ENCODE assay signal across 23 mouse cellular contexts in the genomic region with DNA sequence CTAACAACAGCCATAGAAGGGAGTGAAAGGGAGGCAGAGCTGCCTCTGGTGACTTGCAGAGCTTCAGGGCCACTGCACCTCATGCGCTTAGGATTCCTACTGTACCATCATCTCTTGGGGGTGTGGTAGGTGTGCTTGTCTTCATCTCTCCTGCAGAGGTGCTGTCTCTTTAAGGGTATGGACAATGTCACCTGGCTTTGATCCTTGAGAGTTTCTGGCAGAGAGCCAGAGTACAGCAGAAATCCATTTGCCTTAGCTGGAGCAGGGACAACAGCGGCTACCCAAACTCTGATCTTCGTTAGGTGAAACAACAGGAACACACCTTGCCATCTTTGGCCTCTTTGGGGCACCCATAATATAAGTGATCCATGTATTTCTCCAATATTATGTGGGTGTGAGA.
DNase-seq lines count a peak whose midpoint lies in the region; ATAC-seq and TF ChIP-seq lines count a peak whose summit lies in the region.
"Had no signal": no experiment of that assay in that cellular context is flagged by ENCODE, and none has a peak within 500 bp of the region (broad histone marks: within the 10 kb centered on the region; RNA-seq: fewer than 3 reads in every experiment).

No protein-coding gene starts in this region.

- WGBS in liver, adult 2 months = 58% methylated on average over 3 of the region's 3 CpGs
- 83% methylated on average over 3 of the region's 3 CpGs for WGBS in midbrain, embryonic 14.5 days
- 76% methylated on average over 3 of the region's 3 CpGs for WGBS in midbrain, embryonic 15.5 days

- no peak overlapping the region for H3K27ac ChIP-seq in liver, adult 2 months (replicated peaks; ENCODE audit: insufficient read depth, low read depth, low read length)
- H3K27ac ChIP-seq in midbrain, embryonic 14.5 days (replicated peaks; ENCODE audit: low read depth, low read length) = no peak overlapping the region
- no peak overlapping the region for H3K27ac ChIP-seq in midbrain, embryonic 15.5 days
- H3K27ac ChIP-seq: forebrain, embryonic 13.5 days; hindbrain, embryonic 10.5 days; intestine, embryonic 15.5 days; liver, embryonic 12.5 days; macrophage; midbrain, embryonic 13.5 days had no signal

- no peaks in the 10 kb centered on the region for H3K79me2 ChIP-seq in liver, adult 2 months (ENCODE audit: control insufficient read depth, insufficient read depth, low read length)

- no peaks in the 10 kb centered on the region for H3K27me3 ChIP-seq in liver, adult 2 months (ENCODE audit: control insufficient read depth, insufficient read depth, low read length)
- H3K27me3 ChIP-seq in midbrain, embryonic 14.5 days (ENCODE audit: control insufficient read depth, insufficient read depth, low read length) = no peaks in the 10 kb centered on the region
- H3K27me3 ChIP-seq in midbrain, embryonic 15.5 days (replicated peaks) = no peaks in the 10 kb centered on the region
- H3K27me3 ChIP-seq: forebrain, embryonic 13.5 days; intestine, embryonic 15.5 days; liver, embryonic 12.5 days; midbrain, embryonic 13.5 days had no signal

- H3K4me1 ChIP-seq in liver, adult 2 months (ENCODE audit: control insufficient read depth, insufficient read depth, low read length) = no peaks in the 10 kb centered on the region
- peaks cover 8% of the 10 kb centered on the region; the same call in 1 of the 2 replicates for H3K4me1 ChIP-seq in midbrain, embryonic 14.5 days (ENCODE audit: control insufficient read depth, insufficient read depth, low read length)
- peaks cover 10% of the 10 kb centered on the region for H3K4me1 ChIP-seq in midbrain, embryonic 15.5 days
- H3K4me1 ChIP-seq: intestine, embryonic 15.5 days; liver, embryonic 12.5 days had no signal

- DNase-seq in cerebellum, adult 9-11 months = peak; percentile 18
- DNase-seq in liver, adult 2 months (ENCODE audit: extremely low read depth, low read depth, low spot score) = peak; percentile 43
- DNase-seq in liver = no peak
- peak; percentile 28 for DNase-seq in midbrain, embryonic 14.5 days
- peak; percentile 23 to 34 for DNase-seq in cerebellum, postnatal 36 days
- no peak for DNase-seq in gastrocnemius, postnatal 25 days
- DNase-seq: B cell, adult 2 months; gastrocnemius, postnatal 36 days; heart, postnatal 14 days; kidney, postnatal 10 days; lung, adult 2 months; right cerebral cortex, adult 18-20 months; spleen, adult 18-20 months; thymus, postnatal 14 days had no signal

- no peaks in the 10 kb centered on the region for H3K36me3 ChIP-seq in liver, adult 2 months (ENCODE audit: control insufficient read depth, insufficient read depth, low read length)
- H3K36me3 ChIP-seq in midbrain, embryonic 14.5 days (ENCODE audit: control insufficient read depth, insufficient read depth, low read length) = no peaks in the 10 kb centered on the region
- no peaks in the 10 kb centered on the region for H3K36me3 ChIP-seq in midbrain, embryonic 15.5 days (replicated peaks)
- H3K36me3 ChIP-seq: hindbrain, embryonic 10.5 days; intestine, embryonic 15.5 days; liver, embryonic 12.5 days; midbrain, embryonic 13.5 days had no signal

- no peak for ATAC-seq in cerebellum, adult (ENCODE audit: insufficient number of reproducible peaks, low FRiP score, low TSS enrichment)
- ATAC-seq in midbrain, embryonic 14.5 days (ENCODE audit: low FRiP score, low TSS enrichment) = no peak
- ATAC-seq in midbrain, embryonic 15.5 days (replicated peaks) = no peak
- ATAC-seq: forebrain, embryonic 13.5 days; hindbrain, embryonic 16.5 days; intestine, embryonic 15.5 days; liver, embryonic 12.5 days; midbrain, embryonic 13.5 days had no signal

- H3K9me3 ChIP-seq in midbrain, embryonic 14.5 days (ENCODE audit: control insufficient read depth, low read length) = no peaks in the 10 kb centered on the region
- H3K9me3 ChIP-seq in midbrain, embryonic 15.5 days = no peaks in the 10 kb centered on the region
- H3K9me3 ChIP-seq: forebrain, embryonic 13.5 days; hindbrain, embryonic 10.5 days; intestine, embryonic 15.5 days; liver, embryonic 12.5 days; midbrain, embryonic 13.5 days had no signal

- TF ChIP-seq CTCF in liver, adult 2 months (IDR thresholded peaks at IDR 0.05; ENCODE audit: low read depth, low read length) = no peak

- H3K9ac ChIP-seq in liver, adult 2 months (ENCODE audit: low read depth, low read length) = no peak overlapping the region
- H3K9ac ChIP-seq in midbrain, embryonic 14.5 days (replicated peaks; ENCODE audit: low read length) = no peak overlapping the region
- H3K9ac ChIP-seq in midbrain, embryonic 15.5 days = no peak overlapping the region
- H3K9ac ChIP-seq: forebrain, embryonic 13.5 days; intestine, embryonic 15.5 days; liver, embryonic 12.5 days; midbrain, embryonic 13.5 days had no signal

- H3K4me3 ChIP-seq in liver, adult 2 months (ENCODE audit: insufficient read depth, low read depth, low read length) = no peak overlapping the region
- no peak overlapping the region for H3K4me3 ChIP-seq in midbrain, embryonic 14.5 days (replicated peaks; ENCODE audit: low read depth, low read length)
- H3K4me3 ChIP-seq in midbrain, embryonic 15.5 days = no peak overlapping the region
- H3K4me3 ChIP-seq: forebrain, embryonic 13.5 days; hindbrain, embryonic 10.5 days; intestine, embryonic 15.5 days; liver, embryonic 12.5 days; midbrain, embryonic 13.5 days had no signal

- TF ChIP-seq POLR2A in liver, adult 2 months (IDR thresholded peaks at IDR 0.05; ENCODE audit: extremely low read depth, insufficient read depth, low read length) = no peak

- no peak overlapping the region for H3K4me2 ChIP-seq in midbrain, embryonic 14.5 days (ENCODE audit: low read length)
- no peak overlapping the region for H3K4me2 ChIP-seq in midbrain, embryonic 15.5 days
- H3K4me2 ChIP-seq: forebrain, embryonic 13.5 days; intestine, embryonic 15.5 days; liver, embryonic 12.5 days; midbrain, embryonic 13.5 days had no signal

Comparison
In these comparisons a context has a peak if more than half of its experiments do, and no peak if none do; other contexts are left out.
1. DNase-seq: peak in cerebellum, adult 9-11 months (single experiment), liver, adult 2 months (single experiment), midbrain, embryonic 14.5 days (single experiment) and cerebellum, postnatal 36 days (2 of 2); none in liver (single experiment) and gastrocnemius, postnatal 25 days (single experiment).